Mouse (Mus musculus) layer of hippocampus, adult 18-20 months (tissue): Measurements from ENCODE around the gene Gabrb1. TPM values are rescaled to one million over a fixed set of nuclear protein-coding genes. Genes with fewer than 3 reads are reported as not detected.

ENCODE experiments used
- DNase-seq, 2 experiments: peaks; one replicate each; pipeline ENCODE4 v3.0.0; 2022; ENCODE audit warnings: low spot score in 2 of 2
- total RNA-seq, 2 experiments: library from RNA; stranded (reverse); gene quantifications; 2 replicates each; pipeline ENCODE4 v1.2.3; 2021

The Gabrb1 gene
- total RNA-seq, 2 experiments from 2014 or later, result 130 to 132 TPM

DNA sequence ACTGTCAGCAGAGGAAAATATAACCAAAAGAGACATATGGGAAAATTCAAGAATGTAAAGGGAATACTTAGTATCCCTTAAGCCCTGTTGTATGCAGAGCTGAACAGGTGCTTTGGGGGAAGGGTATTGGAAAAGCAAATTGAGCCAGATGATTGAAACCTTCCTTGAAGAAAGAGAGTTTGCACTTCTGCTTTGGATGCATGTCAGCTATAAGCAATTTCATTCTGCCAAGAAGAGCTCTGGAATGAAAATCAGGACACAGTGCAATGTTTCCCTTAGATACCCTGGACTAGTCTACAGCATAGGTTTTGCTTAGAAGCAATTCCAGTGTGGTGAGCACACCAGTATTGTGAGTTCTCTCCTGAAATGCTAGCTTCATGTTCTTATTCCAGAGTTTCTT lies 170.4 kb downstream of the Gabrb1 start:
- no peak for DNase-seq

DNA sequence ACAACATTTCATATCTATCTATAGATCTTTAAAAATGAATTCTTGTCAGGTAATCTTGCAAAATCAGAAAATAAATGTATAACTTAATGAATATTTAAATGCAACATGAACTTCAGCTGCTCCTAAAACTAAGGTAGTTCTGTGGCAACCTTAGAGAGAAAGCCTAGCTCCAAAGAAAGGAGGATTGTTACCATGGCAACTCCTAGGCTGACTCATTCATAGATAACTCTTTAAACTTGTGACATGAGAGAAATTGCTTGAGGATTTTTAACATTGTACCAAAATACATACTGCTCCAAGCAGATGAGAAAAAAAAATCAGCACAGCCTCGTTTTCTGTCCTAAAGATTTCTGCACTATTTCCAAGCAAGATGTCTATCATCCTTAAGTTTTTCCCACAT lies 171.1 kb downstream of the Gabrb1 start:
- peak in 1 of 2 experiments; percentile 67 for DNase-seq

DNA sequence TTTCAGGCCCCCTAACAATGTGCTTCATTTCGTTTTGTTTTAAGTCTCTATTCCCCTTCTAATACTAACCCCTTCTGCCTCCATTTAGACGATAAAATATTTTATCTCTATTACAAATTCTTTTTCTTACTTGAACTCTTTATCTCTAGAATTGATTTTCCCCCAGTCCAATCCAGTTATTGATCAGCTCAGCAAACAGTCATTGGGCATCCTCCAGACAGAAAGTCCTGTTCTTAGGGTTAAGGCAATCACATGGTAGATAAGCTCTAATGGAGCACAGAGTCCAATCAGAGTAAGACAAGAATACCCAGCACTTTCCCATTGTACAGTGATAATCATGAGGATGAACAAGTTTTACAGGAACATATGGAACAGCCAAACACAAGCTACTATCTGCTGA lies 172.4 kb downstream of the Gabrb1 start:
- no peak for DNase-seq

DNA sequence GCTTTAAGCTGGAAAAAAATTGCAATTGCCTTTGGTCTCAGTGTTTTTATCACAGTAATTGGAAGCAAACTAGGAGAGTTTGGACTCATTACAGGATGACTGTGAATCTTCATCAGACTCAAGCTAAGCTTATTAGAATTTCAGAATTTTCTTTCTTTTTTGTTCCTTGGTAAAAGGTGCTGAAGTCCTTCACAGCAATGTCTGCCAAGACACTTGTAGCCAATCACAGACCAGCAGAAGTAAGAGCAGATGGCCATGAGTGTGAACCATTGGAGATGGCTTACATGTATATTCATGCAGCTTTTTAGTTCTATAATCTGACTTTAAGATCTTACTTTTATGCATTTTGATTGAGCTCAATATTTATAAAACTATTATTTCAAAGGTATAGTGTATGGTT lies 184.3 kb downstream of the Gabrb1 start:
- no peak for DNase-seq

DNA sequence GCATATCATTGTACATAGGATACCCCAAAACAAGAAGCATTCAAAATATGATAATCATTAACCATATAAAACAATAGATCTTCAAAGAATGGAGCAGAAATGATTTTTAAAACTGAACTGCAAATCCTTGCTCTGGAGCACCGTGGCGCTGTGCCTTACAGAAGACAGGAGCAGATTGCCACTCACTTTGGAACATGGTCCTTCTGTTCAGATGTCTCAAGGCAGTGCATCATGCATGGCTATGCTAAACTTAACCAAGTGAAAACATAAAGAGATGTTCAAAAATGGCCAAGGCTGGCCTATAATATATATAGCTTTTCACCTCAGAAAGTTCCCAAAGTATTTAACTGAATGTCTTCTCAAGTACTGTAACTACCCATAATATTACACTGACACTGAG lies 240.3 kb downstream of the Gabrb1 start:
- no peak for DNase-seq

DNA sequence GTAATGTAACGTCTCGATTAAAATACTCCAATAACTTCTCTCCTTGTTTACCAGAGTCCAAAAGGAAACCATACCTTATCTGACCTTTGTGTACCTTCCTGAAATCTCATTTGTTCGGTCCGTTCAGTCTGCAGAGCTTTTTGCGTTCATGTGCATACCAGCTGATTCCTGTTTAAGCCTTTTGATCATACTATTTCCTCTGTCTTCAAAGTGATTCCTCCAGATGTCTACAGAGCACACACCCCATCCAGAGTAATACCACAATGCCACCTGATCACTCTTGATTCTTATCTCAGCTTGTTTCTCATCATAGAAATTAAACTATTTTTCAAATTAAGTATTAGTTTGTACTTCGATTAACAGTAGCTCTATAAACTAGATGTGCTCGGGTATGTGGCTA lies 245.5 kb downstream of the Gabrb1 start:
- no peak for DNase-seq

DNA sequence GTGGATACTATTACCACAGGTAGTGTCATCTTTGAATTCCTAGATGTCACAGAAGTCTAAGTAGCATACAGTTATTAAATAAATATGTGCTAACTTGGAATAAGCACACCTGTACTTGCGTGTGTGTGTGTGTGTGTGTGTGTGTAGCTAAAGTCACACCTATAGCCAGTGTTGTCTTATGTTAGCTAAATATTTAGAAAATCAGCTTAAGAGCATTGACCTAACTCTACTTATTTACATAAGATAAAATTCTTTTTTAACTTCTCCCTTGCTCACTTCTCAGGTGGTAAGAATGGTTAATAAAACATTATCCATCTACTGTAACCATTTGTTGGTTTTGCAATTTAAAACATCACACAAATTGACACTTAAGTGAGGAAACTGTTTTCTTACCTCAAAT lies 256.1 kb downstream of the Gabrb1 start:
- no peak for DNase-seq

DNA sequence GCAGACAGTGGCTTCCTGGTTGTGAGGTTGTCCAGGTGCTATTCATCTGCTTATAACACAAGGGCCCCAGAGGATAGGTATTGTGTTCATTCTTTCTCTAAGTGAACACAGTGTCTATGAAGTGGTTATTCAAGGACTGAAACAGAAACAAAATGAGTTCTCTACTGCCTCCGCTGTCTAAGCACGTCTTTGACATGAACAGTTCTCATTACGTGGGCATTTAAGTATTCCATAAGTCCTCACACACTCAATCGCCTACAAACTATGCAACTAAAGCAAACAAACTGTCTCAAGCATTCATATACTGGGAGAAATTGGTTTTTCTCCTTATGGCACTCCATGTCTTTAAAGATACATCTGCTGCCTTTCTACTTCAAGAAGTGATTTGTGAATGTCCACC lies 257.8 kb downstream of the Gabrb1 start:
- no peak for DNase-seq

DNA sequence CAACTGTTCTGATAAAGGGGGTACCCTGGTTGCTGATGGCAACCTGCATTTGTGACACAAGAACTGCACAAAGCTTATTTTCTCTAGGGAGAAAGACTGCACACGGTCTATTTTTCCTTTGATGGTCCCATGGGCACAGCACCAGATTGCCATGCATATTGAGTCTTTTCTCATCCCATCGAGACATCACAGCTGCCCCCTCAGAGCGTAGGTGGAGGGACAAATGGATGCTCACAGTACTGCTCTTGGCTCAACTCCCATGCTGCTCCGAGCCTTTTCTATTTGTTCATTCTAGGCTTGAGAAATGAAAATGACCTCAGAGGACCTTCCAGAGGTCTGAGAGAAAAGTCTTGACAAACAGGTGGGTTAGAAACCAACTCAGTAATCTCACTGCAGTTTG lies 259.3 kb downstream of the Gabrb1 start:
- peak; percentile 83 to 93 for DNase-seq

DNA sequence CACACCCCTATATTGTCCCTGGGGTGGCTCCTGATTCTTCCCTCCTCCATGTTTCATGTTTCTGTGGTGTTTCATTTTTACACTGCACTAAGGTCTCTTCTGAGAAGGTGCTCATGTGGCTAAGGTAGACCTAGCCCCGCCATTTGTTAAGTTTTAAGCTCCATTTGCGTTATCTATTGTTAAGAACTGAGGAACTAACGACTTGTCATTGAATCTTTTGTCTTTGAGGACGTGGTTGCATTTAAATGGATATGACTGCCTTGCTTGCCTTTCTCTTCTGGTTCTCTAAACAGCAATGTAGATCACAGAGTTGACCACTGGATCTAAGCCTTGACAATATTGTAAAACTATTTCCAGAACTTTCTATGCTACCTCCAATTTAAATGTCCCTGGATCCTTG lies 265.7 kb downstream of the Gabrb1 start:
- no peak for DNase-seq

DNA sequence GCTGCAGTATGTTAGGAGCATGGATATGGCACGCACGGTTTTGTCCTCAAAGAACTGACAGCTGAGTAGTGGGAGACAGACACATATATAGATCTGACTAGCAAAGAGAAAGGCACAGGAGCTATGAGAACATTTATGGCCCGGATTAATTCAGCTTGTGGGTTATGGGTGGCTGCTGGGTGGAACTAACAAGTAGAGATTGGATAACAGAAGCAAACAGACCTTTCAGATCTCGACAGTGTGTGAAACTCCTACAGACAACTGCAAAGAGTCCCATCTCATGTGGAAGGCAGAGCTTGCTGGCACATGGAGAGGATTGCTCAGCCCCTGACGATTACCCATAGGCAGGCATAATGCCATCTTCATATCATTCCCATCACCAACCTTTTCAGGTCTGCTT lies 268.4 kb downstream of the Gabrb1 start:
- DNase-seq, result peak; percentile 22 to 64

DNA sequence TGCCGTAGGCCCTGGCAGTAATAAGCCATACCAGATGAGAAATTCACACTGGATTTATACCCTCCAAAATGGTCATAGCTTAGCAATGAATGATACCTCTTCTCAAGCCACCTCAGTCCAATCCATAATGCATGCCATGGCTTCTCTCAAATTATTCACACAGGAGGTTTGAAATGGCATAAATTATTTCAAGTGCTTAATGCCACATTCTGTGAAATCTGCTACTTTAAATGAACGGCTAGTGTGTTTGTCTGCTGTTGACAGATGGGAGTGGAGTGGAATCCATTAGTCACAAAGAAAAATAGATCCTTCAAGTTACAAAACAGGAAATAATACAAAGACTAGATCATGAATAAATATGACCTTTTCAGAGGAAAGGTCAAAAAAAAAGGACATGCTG lies 272.1 kb downstream of the Gabrb1 start:
- DNase-seq, result peak in 1 of 2 experiments; percentile 34

DNA sequence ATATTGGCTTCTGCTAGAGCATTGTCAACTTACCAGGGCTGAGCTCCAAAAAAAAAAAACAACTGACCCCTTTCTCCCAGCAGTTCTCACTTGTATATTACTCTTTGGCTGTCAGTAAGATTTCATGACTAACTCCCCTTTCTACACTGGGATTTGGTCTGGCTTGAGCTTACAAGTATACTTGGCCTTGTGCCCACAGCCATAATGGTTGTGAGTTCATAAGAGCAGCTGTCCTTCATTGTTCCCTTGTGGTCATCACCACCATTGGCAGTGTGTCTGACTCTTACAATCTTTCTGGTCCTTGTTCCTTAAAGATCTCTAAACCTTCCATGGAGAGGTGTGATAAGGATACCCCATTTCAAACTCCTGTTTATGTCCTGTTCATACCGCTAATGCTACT lies 293.5 kb downstream of the Gabrb1 start:
- DNase-seq, result no peak

DNA sequence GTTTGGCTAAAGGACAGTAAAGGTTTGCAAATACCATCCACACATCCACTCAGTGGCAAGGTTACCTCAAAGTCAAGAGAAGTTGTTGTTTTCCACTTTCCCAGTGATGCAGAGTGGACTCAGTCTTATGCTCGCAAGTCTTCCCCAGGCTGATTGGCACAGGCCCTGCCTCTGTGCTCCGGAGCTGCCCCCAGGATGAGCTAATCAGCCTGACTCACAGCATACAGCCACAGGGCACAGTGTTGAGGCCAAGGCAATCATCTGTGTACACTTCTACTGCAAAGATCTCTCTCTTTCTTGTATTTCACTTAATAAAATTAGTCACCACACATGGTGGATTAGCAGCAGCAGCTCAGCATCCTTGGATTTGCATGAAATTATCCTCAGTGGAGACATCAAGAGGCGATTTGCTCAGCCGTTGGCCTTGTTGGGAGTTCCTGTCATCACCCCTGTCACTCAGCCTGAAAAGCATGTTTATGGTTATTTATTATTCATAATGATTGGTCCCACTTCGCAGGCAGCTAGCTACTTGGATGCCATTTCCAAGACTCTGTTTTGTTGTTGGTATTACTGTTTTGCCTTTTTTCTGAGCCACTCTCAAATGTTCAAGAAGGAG lies 297.3 kb downstream of the Gabrb1 start:
- no peak for DNase-seq

DNA sequence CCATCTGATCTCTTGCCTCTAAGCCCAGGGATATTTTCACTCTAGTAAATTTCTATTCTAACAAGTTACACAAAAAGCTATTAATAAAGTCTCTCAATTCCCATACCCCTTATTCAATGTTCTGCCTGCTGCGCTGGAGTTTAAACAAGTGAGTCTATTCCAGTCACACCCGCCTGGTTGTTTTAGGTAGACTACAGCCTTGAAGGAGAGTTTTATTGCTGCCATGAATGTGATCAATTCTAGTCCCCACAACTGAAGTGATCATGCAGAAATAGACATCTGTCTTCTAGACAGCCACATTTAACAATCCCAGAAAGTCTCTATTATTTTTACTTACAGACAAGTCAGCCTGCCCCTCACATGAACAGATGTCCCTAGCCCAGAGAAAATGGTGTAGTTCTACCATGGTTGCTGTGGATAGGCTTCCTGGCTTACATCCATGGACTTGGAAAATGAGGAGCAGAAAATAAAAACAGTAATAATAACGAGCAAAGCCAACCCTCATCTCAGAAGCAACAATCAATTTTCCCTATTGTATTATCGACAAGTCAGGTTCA lies 307.0 kb downstream of the Gabrb1 start:
- DNase-seq, result no peak

DNA sequence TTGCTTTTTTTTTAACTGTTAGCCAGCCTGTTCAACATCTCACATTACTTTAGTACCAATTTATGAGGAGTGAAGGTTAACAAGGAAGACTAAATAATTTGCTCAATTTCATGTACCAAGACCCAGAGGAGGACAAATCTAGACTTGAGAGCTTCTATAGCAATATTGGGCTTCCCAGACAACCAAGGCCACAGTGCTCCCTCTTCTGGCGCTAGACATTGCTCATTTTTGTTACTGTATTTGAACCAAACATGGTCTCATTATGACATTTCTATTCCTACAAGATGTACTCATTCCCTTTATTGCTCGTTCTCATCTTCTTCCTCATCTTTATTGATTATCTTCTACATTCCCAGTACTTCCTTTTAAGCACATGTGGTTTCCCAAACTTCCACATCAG lies 307.6 kb downstream of the Gabrb1 start:
- DNase-seq, result peak in 1 of 2 experiments; percentile 37

DNA sequence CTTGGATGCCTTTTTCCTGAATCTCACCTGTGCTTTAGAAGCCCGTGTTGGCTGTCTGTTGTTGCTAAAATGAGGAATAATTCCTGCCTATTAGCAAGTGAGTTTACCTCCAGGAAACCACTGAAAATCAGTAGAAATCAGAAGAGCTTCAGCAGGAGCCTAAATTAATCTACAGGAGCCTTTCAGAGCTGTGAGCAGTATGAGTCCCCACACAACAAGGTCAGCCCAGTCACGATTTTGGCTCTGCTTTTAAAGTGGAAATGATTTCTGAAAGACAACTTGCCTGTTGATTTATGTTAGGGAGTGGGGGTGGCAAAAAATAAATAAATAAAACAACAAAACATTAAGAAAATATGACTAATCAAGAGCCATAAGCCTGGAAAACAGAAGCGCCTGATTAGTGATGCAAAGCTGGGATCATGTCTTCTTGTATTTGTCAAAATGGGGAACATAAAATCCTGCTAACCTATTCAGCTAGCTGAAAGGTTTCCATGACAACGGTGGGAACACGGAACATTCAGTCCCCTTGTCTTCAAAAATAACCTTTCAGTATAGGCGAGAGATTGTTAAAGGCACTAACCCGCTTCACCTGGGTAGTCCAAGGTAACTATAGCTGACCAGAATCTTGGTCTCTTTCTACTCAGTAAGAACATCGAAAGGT lies 312.4 kb downstream of the Gabrb1 start:
- peak; percentile 38 to 81 for DNase-seq

DNA sequence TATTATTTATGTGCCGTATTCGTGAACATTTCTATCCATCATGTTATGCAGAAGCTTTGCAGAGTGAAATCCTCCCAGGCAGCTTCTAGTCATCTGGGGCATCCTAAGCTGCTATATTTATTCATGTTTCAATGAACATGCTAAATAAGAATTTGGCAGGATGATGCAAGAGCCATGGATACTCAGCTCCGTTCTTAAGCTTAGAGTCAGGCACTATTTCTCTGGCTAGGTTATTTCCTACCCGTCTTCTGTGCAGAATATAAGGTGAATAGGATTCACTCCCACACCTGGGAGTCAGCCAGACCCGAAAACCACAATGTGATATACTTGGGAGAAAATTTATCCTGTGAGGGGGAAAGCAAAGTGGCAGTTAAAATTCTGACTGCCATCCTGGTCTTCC lies 314.9 kb downstream of the Gabrb1 start:
- peak in 1 of 2 experiments; percentile 40 for DNase-seq

DNA sequence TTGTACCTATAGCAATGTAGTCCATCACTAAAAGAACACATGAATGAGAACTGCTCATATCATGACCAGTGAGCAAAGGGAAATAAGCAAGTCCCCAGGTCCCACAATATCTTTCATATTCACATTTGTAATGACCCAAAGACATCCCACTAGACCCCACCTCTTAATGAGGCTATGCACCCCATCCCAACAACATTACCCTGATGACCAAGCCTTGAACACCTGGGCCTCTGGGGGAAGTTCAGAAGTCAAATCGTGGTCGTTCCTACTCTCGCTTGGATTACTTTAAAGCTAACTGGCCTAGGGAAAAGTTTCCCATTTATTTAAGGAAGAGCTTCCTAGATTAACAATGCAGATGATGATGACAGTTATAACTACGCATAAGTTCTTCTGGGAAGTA lies 318.2 kb downstream of the Gabrb1 start:
- no peak for DNase-seq

DNA sequence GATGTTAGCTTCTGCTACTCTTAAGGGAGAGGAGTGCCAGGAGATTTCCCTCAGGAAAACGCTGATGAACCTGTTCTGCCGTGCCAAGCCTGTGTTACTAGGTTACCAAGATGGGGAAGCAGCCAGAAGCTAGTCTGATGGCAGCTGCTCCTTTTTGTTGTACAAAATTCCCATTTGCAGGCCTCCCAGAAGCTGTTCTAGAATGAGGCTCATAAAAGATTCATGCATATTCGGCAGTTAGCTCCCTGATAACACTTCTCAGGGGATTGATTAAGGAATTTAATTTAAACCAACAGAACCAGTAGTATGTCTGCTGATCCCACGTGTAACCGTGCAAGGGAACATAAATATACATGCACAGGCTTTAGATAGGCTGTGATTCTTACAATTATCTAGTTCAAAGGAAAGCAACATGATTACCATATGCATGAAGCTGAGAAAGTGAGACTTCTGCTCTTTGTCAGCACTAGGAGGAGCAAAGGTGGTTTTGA lies 318.7 kb downstream of the Gabrb1 start:
- peak; percentile 72 to 86 for DNase-seq

DNA sequence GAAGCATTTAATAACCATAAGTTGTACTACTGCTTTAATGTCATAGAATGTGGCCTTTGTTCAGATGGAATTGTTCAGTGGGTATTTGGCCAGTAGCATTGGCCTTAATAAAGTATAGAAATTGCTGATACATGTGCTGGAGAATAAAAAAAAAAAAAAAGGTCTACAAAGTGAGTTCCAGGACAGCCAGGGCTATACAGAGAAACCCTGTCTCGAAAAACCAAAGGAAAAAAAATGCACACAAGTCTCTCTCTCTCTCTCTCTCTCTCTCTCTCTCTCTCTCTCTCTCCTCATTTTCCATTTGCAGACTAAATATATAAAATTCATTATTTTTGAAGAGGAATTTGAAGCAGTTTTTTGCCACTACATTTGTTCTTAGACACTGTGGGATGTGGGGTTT lies 328.6 kb downstream of the Gabrb1 start:
- DNase-seq, result no peak

DNA sequence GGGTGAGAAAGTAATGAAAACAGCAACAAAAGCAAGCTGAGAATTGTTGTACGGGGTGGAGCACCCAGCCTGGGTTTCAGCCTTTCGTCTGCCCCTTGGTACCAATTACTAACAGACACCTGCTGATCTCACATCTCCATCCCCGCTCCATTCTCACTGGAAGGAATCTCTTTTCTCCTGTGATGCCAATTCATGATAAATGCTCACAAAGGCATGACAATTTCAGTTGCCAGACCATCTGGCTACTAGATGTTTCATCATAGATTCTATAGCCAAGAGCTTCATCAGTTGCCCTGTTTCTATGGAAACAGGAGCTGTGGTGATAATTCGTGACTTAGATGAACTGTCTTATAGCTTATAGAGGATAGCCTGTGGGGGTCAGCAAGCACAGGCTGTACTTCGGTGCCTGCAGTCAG lies 329.1 kb downstream of the Gabrb1 start:
- peak; percentile 63 to 83 for DNase-seq

DNA sequence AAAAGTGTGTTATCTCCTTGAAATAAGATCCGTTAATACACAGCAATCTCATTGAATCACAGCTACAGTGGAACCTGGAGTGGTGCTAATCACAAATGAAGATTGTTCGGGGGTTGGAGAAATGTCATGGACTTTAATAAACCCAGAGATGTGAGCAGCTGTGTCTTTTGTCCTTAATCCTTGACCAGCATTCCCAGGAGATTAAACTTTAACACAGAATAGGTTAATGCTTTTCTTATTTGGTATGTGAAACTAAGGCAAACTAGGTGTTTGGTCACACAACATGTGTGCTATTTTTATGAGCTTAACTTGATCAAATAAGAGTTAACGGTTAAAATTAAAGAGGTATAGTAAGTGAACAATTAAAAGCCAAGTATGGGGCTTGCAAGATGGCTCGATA lies 341.6 kb downstream of the Gabrb1 start:
- DNase-seq, result no peak
